Mouse (Mus musculus): ENCODE data around the gene Slc22a3. TPM values are rescaled to one million over a fixed set of nuclear protein-coding genes. Genes with fewer than 3 reads are reported as not detected.
A peak's percentile ranks its signal among the peaks of the same experiment; 100 is the strongest.

Slc22a3 gene
- polyA plus RNA-seq, 1 experiment from 2014 or later: 0.30 TPM

DNA sequence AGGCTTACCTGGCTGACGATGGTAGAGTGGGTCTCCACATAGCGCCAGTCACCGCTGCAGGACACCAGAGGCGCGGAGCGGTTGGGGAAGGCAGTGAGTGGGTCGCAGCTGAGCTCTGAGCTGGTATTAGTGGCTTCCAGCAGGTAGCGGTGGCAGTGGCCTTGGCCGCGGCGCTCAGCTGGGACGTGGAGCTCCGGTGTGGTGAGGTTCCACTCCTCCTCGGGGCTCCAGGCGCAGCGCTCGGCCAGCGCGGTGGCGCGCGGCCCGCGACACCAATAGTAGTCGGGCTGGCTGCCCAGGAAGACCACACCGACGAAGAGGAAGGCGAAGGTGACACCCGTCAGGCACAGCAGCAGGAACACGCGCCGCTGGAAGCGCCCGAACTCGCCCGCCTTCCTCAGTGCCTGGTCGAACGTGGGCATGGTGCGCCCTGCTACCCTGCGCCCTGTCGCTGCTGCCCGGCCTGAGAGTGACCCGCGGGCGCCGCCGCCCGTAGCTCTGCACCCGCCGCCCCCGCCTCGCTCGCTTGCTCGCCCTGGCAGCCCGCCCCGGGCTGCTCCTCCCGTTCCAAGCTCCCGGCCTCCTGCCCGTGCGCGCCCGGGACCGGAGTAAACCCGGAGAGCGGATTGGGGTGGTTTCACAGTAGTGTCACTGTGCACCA is 471 bp downstream of the Slc22a3 start:
- no peaks in the 10 kb centered on the region for H3K9me3 ChIP-seq
- peak overlapping the region; percentile 59 for H3K4me2 ChIP-seq (replicated peaks)
- peaks cover 8% of the 10 kb centered on the region; the same call in 1 of the 2 replicates for H3K4me1 ChIP-seq
- H3K9ac ChIP-seq: no peak overlapping the region; the same call in 1 of the 2 replicates
- no peaks in the 10 kb centered on the region for H3K36me3 ChIP-seq
- peaks cover 43% of the 10 kb centered on the region for H3K27me3 ChIP-seq (replicated peaks)
- 1% methylated on average over 65 of the region's 65 CpGs for WGBS
- no peak for ATAC-seq (ENCODE audit: low FRiP score, low read depth)
- H3K4me3 ChIP-seq: peak overlapping the region; percentile 27
- no peak overlapping the region for H3K27ac ChIP-seq

DNA sequence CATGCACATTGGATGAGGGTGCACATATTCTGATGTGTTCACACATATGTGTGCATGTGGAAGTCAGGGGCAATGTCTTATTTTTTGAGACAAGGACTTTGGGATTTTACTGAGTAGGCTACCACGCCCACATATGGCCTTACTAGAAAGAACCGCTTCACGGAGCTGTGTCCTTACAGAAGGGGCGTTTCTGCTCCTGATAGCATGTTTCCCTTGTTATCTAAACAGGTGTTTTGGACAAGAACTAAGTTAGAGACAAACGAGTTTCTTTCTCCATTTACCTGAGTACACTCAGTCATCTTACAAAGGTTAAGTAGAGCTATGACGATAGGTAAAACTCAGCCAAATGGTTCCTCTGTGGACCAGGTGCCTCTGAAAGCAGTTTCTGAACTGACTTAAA is 1.8 kb downstream of the Slc22a3 start:
- Histone ChIP-seq H3K4me3 (no peak overlapping the region), H3K27me3 (replicated peaks) (peaks cover 43% of the 10 kb centered on the region), H3K4me1 (peaks cover 8% of the 10 kb centered on the region; the same call in 1 of the 2 replicates), H3K4me2 (replicated peaks) (no peak overlapping the region), H3K27ac (no peak overlapping the region), H3K9ac (no peak overlapping the region), H3K9me3 (no peaks in the 10 kb centered on the region), H3K36me3 (no peaks in the 10 kb centered on the region)
- ATAC-seq (ENCODE audit: low FRiP score, low read depth): no peak
- WGBS: 85% methylated on average over 6 of the region's 6 CpGs

DNA sequence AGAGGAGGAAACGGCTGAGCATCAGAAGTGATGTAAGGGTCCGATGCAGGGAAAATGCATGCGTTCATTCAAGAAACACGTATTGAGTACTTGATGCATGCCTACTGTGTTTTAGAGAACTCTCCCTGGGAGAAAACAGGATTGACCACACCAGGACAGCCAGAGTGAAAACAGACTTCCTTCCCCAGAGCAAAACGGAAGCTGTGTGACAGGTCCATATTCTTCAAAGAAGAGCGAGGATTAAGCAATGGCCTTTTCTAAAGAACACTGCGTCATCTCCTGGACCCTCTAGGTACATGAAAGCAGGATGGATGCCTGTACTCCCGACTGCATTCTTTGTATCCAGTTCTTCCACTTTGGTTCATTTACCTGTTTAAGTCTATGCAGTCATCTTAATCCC is 8.1 kb downstream of the Slc22a3 start:
- no peak overlapping the region for H3K27ac ChIP-seq
- H3K4me2 ChIP-seq (replicated peaks): no peak overlapping the region
- 89% methylated on average over 8 of the region's 8 CpGs for WGBS
- ATAC-seq (ENCODE audit: low FRiP score, low read depth): no peak
- 0 out of 2 replicates have a peak, but pooled peaks cover 3% of the 10 kb centered on the region for H3K27me3 ChIP-seq (replicated peaks)
- no peak overlapping the region for H3K9ac ChIP-seq
- H3K9me3 ChIP-seq: no peaks in the 10 kb centered on the region
- H3K36me3 ChIP-seq: no peaks in the 10 kb centered on the region
- no peaks in the 10 kb centered on the region for H3K4me1 ChIP-seq
- H3K4me3 ChIP-seq: no peak overlapping the region

DNA sequence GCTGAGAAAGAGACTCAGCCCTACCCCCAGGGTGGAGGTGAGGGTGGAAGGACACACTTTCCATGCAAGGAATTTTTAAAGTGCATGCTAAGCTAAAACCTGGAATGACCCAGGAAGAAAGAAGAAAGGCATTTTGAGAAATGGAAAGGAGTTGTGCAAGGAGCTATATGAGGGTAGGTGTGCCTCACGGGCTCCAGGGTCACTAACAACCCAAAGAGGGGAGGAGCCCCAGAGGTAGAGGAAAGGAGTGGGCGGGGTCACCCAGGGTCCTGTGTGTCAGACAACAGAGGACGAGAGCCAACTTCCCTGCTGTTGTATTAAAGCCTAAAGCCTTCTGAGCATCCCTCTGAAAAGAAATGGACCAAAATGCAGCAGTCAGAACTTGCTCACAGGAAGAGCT is 11.9 kb downstream of the Slc22a3 start:
- ATAC-seq (ENCODE audit: low FRiP score, low read depth): no peak
- Histone ChIP-seq H3K4me1 (no peaks in the 10 kb centered on the region), H3K27me3 (replicated peaks) (no peaks in the 10 kb centered on the region), H3K4me3 (no peak overlapping the region), H3K4me2 (replicated peaks) (no peak overlapping the region), H3K36me3 (no peaks in the 10 kb centered on the region), H3K9ac (no peak overlapping the region), H3K9me3 (no peaks in the 10 kb centered on the region), H3K27ac (no peak overlapping the region)
- WGBS: 43% methylated on average over 3 of the region's 3 CpGs

DNA sequence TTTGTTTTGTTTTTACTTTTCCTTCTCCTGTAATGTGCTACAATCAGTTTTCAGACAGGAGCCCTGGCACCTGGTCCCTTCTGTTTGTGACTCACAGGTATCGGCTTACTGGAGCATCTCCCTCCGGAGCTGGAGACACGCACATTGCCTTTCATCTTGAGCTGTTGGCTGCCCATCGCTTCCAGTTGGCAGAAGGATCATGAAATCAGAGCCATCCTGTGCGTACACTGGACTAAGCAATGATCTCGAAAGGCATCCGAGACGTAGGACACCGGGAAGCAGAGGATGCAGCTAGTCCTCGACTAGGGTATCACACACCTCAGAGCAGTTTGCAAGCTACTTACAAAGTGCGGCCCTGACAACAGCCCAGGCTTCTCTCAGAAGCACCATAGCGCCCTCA is 15.9 kb downstream of the Slc22a3 start:
- no peaks in the 10 kb centered on the region for H3K9me3 ChIP-seq
- no peaks in the 10 kb centered on the region for H3K4me1 ChIP-seq
- no peak overlapping the region for H3K9ac ChIP-seq
- no peak overlapping the region for H3K4me2 ChIP-seq (replicated peaks)
- no peaks in the 10 kb centered on the region for H3K27me3 ChIP-seq (replicated peaks)
- no peak overlapping the region for H3K4me3 ChIP-seq
- no peak overlapping the region for H3K27ac ChIP-seq
- WGBS: 91% methylated on average over 12 of the region's 12 CpGs
- H3K36me3 ChIP-seq: no peaks in the 10 kb centered on the region
- ATAC-seq (ENCODE audit: low FRiP score, low read depth): no peak

DNA sequence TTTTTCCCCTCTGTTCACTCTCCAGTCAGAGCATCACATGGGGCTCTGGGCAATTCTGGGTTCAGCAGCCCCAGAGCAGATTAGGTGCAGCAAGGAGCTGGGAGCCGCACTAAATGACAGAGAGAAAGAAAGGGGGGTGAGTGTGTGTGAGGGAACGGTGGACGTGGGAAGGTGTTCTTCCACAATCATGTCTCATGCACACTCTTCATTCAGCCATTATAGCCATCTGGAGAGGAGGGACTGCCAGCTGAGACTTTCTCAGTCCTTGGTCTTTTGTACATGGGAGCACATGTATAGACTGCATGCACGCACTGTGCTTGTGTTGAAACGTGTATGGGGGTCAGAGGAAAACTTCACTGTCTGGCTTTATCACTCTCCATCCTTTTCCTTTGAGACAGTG is 17.6 kb downstream of the Slc22a3 start:
- 82% methylated on average over 5 of the region's 5 CpGs for WGBS
- no peaks in the 10 kb centered on the region for H3K4me1 ChIP-seq

DNA sequence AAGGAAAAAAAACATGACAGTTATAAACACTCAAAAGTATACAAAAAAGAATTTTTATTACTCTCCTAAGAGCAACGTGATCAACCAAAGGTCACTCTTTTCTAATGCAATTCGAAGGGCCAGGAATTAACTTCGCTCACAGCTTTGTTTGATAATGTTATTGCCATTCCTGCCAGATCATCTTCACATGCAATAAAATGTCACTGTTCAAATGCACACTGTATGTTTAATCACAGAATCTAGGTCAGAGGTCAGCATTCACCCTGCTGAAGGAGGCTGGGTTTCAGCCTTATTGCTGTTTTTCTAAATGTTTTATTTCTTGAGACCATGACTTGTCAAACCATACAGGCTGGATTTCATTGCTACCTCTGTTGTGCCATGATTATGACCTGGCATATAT is 21.8 kb downstream of the Slc22a3 start:
- Histone ChIP-seq H3K4me1 (no peaks in the 10 kb centered on the region), H3K27me3 (replicated peaks) (no peaks in the 10 kb centered on the region), H3K4me3 (no peak overlapping the region), H3K9me3 (no peaks in the 10 kb centered on the region), H3K4me2 (replicated peaks) (no peak overlapping the region), H3K27ac (no peak overlapping the region), H3K36me3 (no peaks in the 10 kb centered on the region), H3K9ac (no peak overlapping the region)
- 90% methylated on average over 3 of the region's 3 CpGs for WGBS
- no peak for ATAC-seq (ENCODE audit: low FRiP score, low read depth)

More for the DNA sequence above, 17.6 kb downstream of the Slc22a3 start:
- Histone ChIP-seq H3K27ac (no peak overlapping the region), H3K9ac (no peak overlapping the region), H3K9me3 (no peaks in the 10 kb centered on the region), H3K4me2 (replicated peaks) (no peak overlapping the region), H3K36me3 (no peaks in the 10 kb centered on the region), H3K4me3 (no peak overlapping the region), H3K27me3 (replicated peaks) (no peaks in the 10 kb centered on the region)
- ATAC-seq (ENCODE audit: low FRiP score, low read depth): no peak

DNA sequence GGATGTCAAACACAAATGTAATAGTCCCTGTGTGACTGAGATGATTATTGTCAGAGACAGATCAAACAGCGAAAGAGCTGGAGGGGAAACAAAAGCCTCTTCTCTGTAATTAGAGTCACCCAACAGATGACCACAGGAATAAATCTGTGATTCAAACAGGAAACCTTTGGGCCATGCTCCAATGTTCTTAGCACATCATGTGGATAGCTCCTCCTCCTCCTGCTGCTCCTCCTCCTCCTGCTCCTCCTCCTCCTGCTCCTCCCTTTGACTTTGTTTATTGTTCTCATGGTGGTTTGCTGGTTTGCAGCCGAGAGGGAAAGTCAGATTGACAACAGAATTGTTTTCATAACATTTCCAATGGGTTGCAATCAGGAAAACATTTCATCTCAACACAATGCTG is 28.1 kb downstream of the Slc22a3 start:
- ATAC-seq (ENCODE audit: low FRiP score, low read depth): no peak
- Histone ChIP-seq H3K4me3 (no peak overlapping the region), H3K9ac (no peak overlapping the region), H3K9me3 (no peaks in the 10 kb centered on the region), H3K4me2 (replicated peaks) (no peak overlapping the region), H3K4me1 (no peaks in the 10 kb centered on the region), H3K36me3 (no peaks in the 10 kb centered on the region), H3K27ac (no peak overlapping the region), H3K27me3 (replicated peaks) (no peaks in the 10 kb centered on the region)
- 43% methylated on average over 2 of the region's 2 CpGs for WGBS

DNA sequence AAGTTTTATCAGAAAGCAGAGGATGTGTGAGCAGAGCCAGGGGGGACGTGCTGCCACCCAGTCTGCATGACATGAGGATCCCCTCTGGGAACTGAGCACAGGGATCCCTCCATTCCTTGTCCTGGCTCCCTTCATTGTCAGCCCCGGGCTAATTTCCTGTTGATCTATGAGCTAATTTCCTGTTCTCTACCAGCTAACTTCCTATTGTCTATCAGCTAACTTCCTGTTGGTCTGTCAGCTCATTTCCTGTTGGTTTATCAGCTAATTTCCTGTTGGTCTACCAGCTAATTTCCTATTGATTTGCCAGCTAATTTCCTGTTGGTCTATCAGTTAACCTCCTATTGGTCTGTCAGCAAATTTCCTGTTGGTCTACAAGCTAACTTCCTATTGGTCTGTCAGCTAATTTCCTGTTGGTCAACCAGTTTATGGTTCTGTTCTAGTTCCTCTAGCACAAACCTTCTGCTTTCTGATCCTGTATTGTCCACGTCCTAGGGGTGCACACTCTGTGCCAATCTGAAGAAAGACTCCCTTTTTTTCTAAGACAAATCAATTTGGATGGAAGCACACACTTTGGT is 32.9 kb downstream of the Slc22a3 start:
- ATAC-seq (ENCODE audit: low FRiP score, low read depth): no peak
- H3K27ac ChIP-seq: no peak overlapping the region
- no peak overlapping the region for H3K4me2 ChIP-seq (replicated peaks)
- 77% methylated on average over 3 of the region's 3 CpGs for WGBS
- no peaks in the 10 kb centered on the region for H3K9me3 ChIP-seq
- no peaks in the 10 kb centered on the region for H3K36me3 ChIP-seq
- H3K4me3 ChIP-seq: no peak overlapping the region
- H3K9ac ChIP-seq: no peak overlapping the region
- no peaks in the 10 kb centered on the region for H3K4me1 ChIP-seq
- no peaks in the 10 kb centered on the region for H3K27me3 ChIP-seq (replicated peaks)

DNA sequence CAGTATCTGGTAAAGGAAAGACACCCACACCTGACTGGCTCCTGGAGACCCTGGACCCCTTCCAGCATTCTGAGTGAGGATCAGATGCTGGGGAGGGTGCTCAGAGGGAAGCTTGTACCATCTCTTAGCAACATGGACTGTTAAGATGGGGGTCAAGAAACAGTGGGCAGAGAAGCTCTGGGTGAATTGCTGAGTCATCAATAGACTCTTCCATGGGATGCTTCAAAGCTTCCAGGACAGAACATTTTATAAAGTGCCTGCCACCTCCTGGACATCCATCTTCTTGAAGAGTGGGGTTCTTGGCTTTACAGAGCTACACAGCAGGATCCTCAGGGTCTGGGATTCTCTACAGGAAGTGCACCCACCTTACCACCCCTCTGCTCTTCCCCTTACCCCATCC is 35.0 kb downstream of the Slc22a3 start:
- Histone ChIP-seq H3K27ac (no peak overlapping the region), H3K27me3 (replicated peaks) (no peaks in the 10 kb centered on the region), H3K4me3 (no peak overlapping the region), H3K9ac (no peak overlapping the region), H3K36me3 (no peaks in the 10 kb centered on the region), H3K4me1 (no peaks in the 10 kb centered on the region), H3K9me3 (no peaks in the 10 kb centered on the region), H3K4me2 (replicated peaks) (no peak overlapping the region)
- no peak for ATAC-seq (ENCODE audit: low FRiP score, low read depth)

DNA sequence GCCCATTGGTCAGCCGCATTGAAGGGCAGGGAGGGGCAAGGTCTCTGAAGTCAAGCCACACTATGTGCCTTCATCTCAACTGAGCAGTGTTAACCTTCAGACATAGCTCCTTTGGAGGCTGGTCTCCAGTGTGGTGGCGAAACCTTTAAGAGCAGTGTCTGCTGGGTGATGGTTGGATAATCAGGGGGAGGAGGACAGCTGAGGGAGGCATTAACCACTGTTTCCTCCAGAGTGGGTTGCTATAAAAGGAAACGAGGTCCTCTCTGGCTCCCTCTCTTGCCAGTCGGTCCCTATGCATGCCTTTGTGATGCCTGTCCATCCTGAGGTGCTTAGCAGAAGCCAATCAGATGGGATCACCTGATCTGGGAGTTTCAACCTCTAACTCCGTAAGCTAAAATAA is 38.8 kb downstream of the Slc22a3 start:
- H3K4me1 ChIP-seq: no peaks in the 10 kb centered on the region
- H3K27me3 ChIP-seq (replicated peaks): no peaks in the 10 kb centered on the region
- H3K36me3 ChIP-seq: no peaks in the 10 kb centered on the region
- H3K4me3 ChIP-seq: no peak overlapping the region
- WGBS: 78% methylated on average over 5 of the region's 5 CpGs
- H3K27ac ChIP-seq: no peak overlapping the region
- no peaks in the 10 kb centered on the region for H3K9me3 ChIP-seq
- H3K4me2 ChIP-seq (replicated peaks): no peak overlapping the region
- no peak for ATAC-seq (ENCODE audit: low FRiP score, low read depth)
- no peak overlapping the region for H3K9ac ChIP-seq

DNA sequence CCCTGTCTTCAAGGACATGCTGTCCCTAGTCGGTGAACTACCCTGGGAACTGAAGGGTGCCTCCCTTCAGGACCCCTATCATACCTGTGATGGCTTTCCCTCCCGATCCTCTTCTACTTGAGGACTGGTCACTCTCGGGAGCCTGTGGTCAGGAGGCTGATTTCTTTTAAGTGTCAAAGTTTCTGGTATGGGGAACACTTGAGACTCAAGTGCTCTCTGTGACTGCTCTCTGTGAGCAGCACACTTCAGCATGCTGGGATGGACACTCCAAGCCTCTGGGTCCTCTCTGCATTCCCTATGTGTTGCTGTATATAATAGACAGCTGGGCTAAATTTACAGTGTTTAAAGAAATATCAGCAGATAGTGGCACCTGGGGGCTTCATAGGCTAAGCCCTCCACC is 39.9 kb downstream of the Slc22a3 start:
- no peaks in the 10 kb centered on the region for H3K4me1 ChIP-seq
- H3K4me2 ChIP-seq (replicated peaks): no peak overlapping the region
- H3K9ac ChIP-seq: no peak overlapping the region
- no peaks in the 10 kb centered on the region for H3K27me3 ChIP-seq (replicated peaks)
- 86% methylated on average over 3 of the region's 3 CpGs for WGBS
- no peaks in the 10 kb centered on the region for H3K9me3 ChIP-seq
- H3K4me3 ChIP-seq: no peak overlapping the region
- ATAC-seq (ENCODE audit: low FRiP score, low read depth): no peak
- H3K27ac ChIP-seq: no peak overlapping the region
- H3K36me3 ChIP-seq: no peaks in the 10 kb centered on the region

DNA sequence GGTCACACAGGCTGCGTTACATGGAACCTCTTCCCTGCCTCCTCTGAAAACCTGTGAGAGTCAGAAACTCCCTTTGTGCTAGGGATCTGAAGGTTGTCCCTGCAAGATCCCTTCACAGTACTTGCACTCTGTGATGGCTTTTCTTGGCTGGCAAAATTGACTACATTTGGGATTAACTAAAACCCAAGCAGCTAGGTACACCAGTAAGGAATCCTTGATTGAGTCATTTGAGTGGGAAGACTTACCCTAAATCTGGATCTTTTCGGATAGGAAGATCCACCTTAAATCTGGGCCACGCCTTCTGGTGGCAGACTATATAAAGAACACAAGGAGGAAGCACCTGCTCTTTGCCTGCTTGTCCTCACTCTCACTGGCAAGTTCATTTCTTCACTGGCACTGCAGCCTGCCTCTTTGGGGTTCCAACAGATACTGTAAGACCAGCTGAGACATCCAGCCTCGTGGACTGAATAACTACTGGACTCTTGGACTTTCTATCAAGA is 41.0 kb downstream of the Slc22a3 start:
- Histone ChIP-seq H3K4me3 (no peak overlapping the region), H3K9ac (no peak overlapping the region), H3K9me3 (no peaks in the 10 kb centered on the region), H3K27me3 (replicated peaks) (no peaks in the 10 kb centered on the region), H3K4me1 (no peaks in the 10 kb centered on the region), H3K36me3 (no peaks in the 10 kb centered on the region), H3K4me2 (replicated peaks) (no peak overlapping the region), H3K27ac (no peak overlapping the region)
- 75% methylated on average over 4 of the region's 4 CpGs for WGBS
- no peak for ATAC-seq (ENCODE audit: low FRiP score, low read depth)

All from neural tube, embryonic 12.5 days (tissue).